Mouse (Mus musculus) limb, embryonic 11.5 days (tissue): ENCODE results near the gene Perm1. TPM values are rescaled to one million over a fixed set of nuclear protein-coding genes. Genes with fewer than 3 reads are reported as not detected.
A peak's percentile ranks its signal among the peaks of the same experiment; 100 is the strongest.

Experiments
- ATAC-seq: fragments of 200-750 bp; cut with Nextera tagmentation; 2 replicates; pipeline ENCODE4 v1.8.0; 2017; ENCODE audit warnings: low read depth; ENCODE audit not compliant: insufficient number of reproducible peaks, low FRiP score, low TSS enrichment
- DNase-seq: peaks from one replicate; pipeline ENCODE4 v3.0.0-alpha.2; 2015; ENCODE audit warnings: low spot score
- H3K27ac ChIP-seq: fragments of 300-500 bp; sonication (generic); replicated peaks from 2 replicates; pipeline ENCODE4 v1.5.1; 2014; ENCODE audit warnings: low read depth, mild to moderate bottlenecking, low read length
- H3K27me3 ChIP-seq: fragments of 300-500 bp; sonication (generic); 2 replicates; pipeline ENCODE4 v1.6.1; 2014; ENCODE audit warnings: mild to moderate bottlenecking, low read length, mixed read lengths; ENCODE audit not compliant: control insufficient read depth, insufficient read depth
- H3K36me3 ChIP-seq: fragments of 300-500 bp; sonication (generic); 2 replicates; pipeline ENCODE4 v1.6.1; 2014; ENCODE audit warnings: mild to moderate bottlenecking, low read length, moderate library complexity, mixed read lengths; ENCODE audit not compliant: control insufficient read depth, insufficient read depth
- H3K4me1 ChIP-seq: fragments of 300-500 bp; sonication (generic); 2 replicates; pipeline ENCODE4 v1.6.1; 2014; ENCODE audit warnings: low read length, mixed read lengths; ENCODE audit not compliant: control insufficient read depth, insufficient read depth
- H3K4me2 ChIP-seq: fragments of 300-500 bp; sonication (generic); 2 replicates; pipeline ENCODE4 v1.6.1; 2014; ENCODE audit warnings: low read depth, mild to moderate bottlenecking, moderate library complexity; ENCODE audit not compliant: severe bottlenecking
- H3K4me3 ChIP-seq: fragments of 300-500 bp; sonication (generic); 2 replicates; pipeline ENCODE4 v1.5.1; 2014; ENCODE audit warnings: low read depth, low read length
- H3K9ac ChIP-seq: fragments of 300-500 bp; sonication (generic); 2 replicates; pipeline ENCODE4 v1.6.1; 2014; ENCODE audit warnings: mild to moderate bottlenecking, low read length
- H3K9me3 ChIP-seq: fragments of 300-500 bp; sonication (generic); 2 replicates; pipeline ENCODE4 v1.6.1; 2016; ENCODE audit warnings: low read length; ENCODE audit not compliant: control insufficient read depth
- WGBS: fragments of 180-500 bp; shearing (Covaris S2); extraction: QIAGEN DNeasy Blood & Tissue Kit; methylation state at CpG from one replicate; pipeline ENCODE4 v1.1.7; 2014; 5-methylcytosine and 5-hydroxymethylcytosine counted together
- polyA plus RNA-seq: library from polyadenylated mRNA; unstranded; fragments of >200 nt; fragmentation: Nextera tagmentation; extraction: Ambion mirVana; gene quantifications from 2 replicates; pipeline ENCODE4 v1.2.1, GENCODE M21; 2014

Perm1 gene
- polyA plus RNA-seq, 1 experiment from 2014 or later, result 0.35 TPM

- peaks cover 3% of the 10 kb centered on the region; the same call in 1 of the 2 replicates for H3K4me1 ChIP-seq
- H3K36me3 ChIP-seq, result peaks cover 16% of the 10 kb centered on the region
- no peak overlapping the region; the same call in 1 of the 2 replicates for H3K9ac ChIP-seq
- H3K4me3 ChIP-seq, result no peak overlapping the region
- 29% methylated on average over 18 of the region's 18 CpGs for WGBS
- DNase-seq (no peak), ATAC-seq (no peak)
- H3K9me3 ChIP-seq, result no peaks in the 10 kb centered on the region
- peak overlapping the region; percentile 20 for H3K4me2 ChIP-seq
- H3K27ac ChIP-seq, result no peak overlapping the region
- H3K27me3 ChIP-seq, result peaks cover 2% of the 10 kb centered on the region; the same call in 1 of the 2 replicates
Measured at GRCm38 (mm10) chr4:156227752-156228392, 12.2 kb downstream of the Perm1 start.

GRCm38 (mm10) chr4:156228393-156229024 lies 12.8 kb downstream of the Perm1 start:
- Histone ChIP-seq H3K4me2 (peak overlapping the region; percentile 20; the same call in 1 of the 2 replicates), H3K36me3 (peaks cover 16% of the 10 kb centered on the region), H3K27me3 (peaks cover 2% of the 10 kb centered on the region; the same call in 1 of the 2 replicates), H3K4me3 (no peak overlapping the region), H3K4me1 (peaks cover 4% of the 10 kb centered on the region), H3K9me3 (no peaks in the 10 kb centered on the region), H3K9ac (no peak overlapping the region; the same call in 1 of the 2 replicates), H3K27ac (no peak overlapping the region)
- no peak for DNase-seq
- WGBS, result 23% methylated on average over 12 of the region's 12 CpGs
- no peak for ATAC-seq

GRCm38 (mm10) chr4:156234021-156234501 lies 18.4 kb downstream of the Perm1 start:
- Histone ChIP-seq H3K4me1 (peaks cover 6% of the 10 kb centered on the region), H3K4me2 (peak overlapping the region; percentile 94), H3K9me3 (no peaks in the 10 kb centered on the region), H3K4me3 (peak overlapping the region; percentile 70), H3K9ac (peak overlapping the region; percentile 74), H3K27me3 (no peaks in the 10 kb centered on the region), H3K27ac (peak overlapping the region; percentile 73; the same call in 1 of the 2 replicates), H3K36me3 (peaks cover 29% of the 10 kb centered on the region)
- DNase-seq, result peak; percentile 58
- no peak for ATAC-seq
- WGBS, result 1% methylated on average over 17 of the region's 17 CpGs

- WGBS, result under 1% methylated on average over 39 of the region's 48 CpGs
Measured at GRCm38 (mm10) chr4:156234701-156235213, 19.1 kb downstream of the Perm1 start, which contains the start of gene Plekhn1. Gene Plekhn1, minus strand, starts transcription at chr4:156234857.

GRCm38 (mm10) chr4:156235360-156235770 lies 19.7 kb downstream of the Perm1 start:
- no peaks in the 10 kb centered on the region for H3K27me3 ChIP-seq
- H3K4me3 ChIP-seq, result peak overlapping the region; percentile 91
- ATAC-seq (peak; percentile 40; the same call in 1 of the 2 replicates), DNase-seq (no peak)
- peak overlapping the region; percentile 75; the same call in 1 of the 2 replicates for H3K9ac ChIP-seq
- H3K4me2 ChIP-seq, result peak overlapping the region; percentile 52
- H3K9me3 ChIP-seq, result no peaks in the 10 kb centered on the region
- peaks cover 6% of the 10 kb centered on the region for H3K4me1 ChIP-seq
- H3K27ac ChIP-seq, result no peak overlapping the region
- 2% methylated on average over 15 of the region's 15 CpGs for WGBS
- H3K36me3 ChIP-seq, result peaks cover 40% of the 10 kb centered on the region

More at GRCm38 (mm10) chr4:156234701-156235213, 19.1 kb downstream of the Perm1 start, which contains the start of gene Plekhn1:
- Histone ChIP-seq H3K36me3 (peaks cover 35% of the 10 kb centered on the region), H3K27ac (peak within 1 kb of the TSS; percentile 73), H3K4me2 (peak within 1 kb of the TSS; percentile 94), H3K9ac (peak within 1 kb of the TSS; percentile 75), H3K9me3 (no peaks in the 10 kb centered on the region), H3K27me3 (no peaks in the 10 kb centered on the region), H3K4me1 (peaks cover 6% of the 10 kb centered on the region), H3K4me3 (peak within 1 kb of the TSS; percentile 91)
- peak; percentile 48 for ATAC-seq
- peak; percentile 87 for DNase-seq

GRCm38 (mm10) chr4:156235808-156236533 lies 20.3 kb downstream of the Perm1 start, which contains the start of gene Noc2l:
Gene Noc2l, plus strand, starts transcription at chr4:156236010.
- Histone ChIP-seq H3K4me1 (peaks cover 6% of the 10 kb centered on the region), H3K9ac (peak within 1 kb of the TSS; percentile 75), H3K27ac (peak within 1 kb of the TSS; percentile 92), H3K4me3 (peak within 1 kb of the TSS; percentile 91), H3K36me3 (peaks cover 41% of the 10 kb centered on the region), H3K4me2 (peak within 1 kb of the TSS; percentile 94), H3K9me3 (no peaks in the 10 kb centered on the region), H3K27me3 (no peaks in the 10 kb centered on the region)
- WGBS, result under 1% methylated on average over 89 of the region's 90 CpGs
- ATAC-seq, result peak; percentile 77
- peak; percentile 95 for DNase-seq

GRCm38 (mm10) chr4:156236651-156237447 lies 21.2 kb downstream of the Perm1 start:
- ATAC-seq, result no peak
- peaks cover 40% of the 10 kb centered on the region for H3K36me3 ChIP-seq
- H3K27me3 ChIP-seq, result no peaks in the 10 kb centered on the region
- 25% methylated on average over 55 of the region's 60 CpGs for WGBS
- no peaks in the 10 kb centered on the region for H3K9me3 ChIP-seq
- no peak overlapping the region; the same call in 1 of the 2 replicates for H3K27ac ChIP-seq
- H3K4me3 ChIP-seq, result peak overlapping the region; percentile 91
- peak overlapping the region; percentile 52 for H3K4me2 ChIP-seq
- peaks cover 6% of the 10 kb centered on the region for H3K4me1 ChIP-seq
- peak; percentile 56 for DNase-seq
- H3K9ac ChIP-seq, result peak overlapping the region; percentile 75
